Mouse (Mus musculus): ENCODE results near the gene Tmem135. TPM values are rescaled to one million over a fixed set of nuclear protein-coding genes. Genes with fewer than 3 reads are reported as not detected.

Tmem135 gene
- total RNA-seq, 2 experiments from 2014 or later, result 62.7 to 70.0 TPM

DNA sequence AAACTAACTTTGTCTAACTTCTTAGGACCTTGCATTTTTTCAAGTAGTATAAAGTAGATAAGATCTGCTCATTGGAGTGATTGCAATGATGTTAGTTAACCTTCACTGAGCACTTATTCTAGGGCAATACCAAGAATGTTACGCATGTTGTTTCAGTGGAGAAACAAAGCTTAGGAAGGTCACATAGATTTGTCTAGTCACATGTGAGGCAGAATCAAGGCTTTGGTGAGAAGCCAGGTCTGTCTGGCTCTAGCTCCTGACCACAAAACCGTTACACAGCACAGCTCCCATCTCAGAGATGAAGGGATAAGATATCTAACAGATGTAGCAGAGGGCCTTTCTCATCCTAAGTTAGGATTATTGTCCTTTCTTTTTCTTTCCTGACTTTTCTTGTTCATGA, 13.4 kb downstream of the Tmem135 start:
- DNase-seq (ENCODE audit: low spot score in 2 of 2), result no peak

DNA sequence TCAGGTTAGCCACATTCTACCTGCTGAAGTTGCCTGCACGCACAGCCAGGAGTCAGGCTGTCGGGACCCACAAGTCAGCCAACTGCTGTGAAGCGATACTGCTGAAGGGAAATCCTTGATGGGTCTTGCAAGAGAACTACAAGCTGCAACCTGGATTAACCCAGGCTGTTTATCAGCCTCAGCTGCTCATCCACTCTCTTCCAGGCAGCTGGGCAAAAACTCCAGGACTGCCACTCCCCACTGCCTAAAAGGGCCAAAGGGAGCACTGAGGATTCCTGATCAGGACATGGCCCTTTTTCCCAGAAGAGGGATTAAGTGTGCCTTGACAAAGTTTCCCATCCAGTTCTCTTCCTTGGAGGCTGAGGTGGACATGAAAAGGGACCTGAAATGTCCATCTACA, 15.0 kb downstream of the Tmem135 start:
- no peak for DNase-seq (ENCODE audit: low spot score in 2 of 2)

DNA sequence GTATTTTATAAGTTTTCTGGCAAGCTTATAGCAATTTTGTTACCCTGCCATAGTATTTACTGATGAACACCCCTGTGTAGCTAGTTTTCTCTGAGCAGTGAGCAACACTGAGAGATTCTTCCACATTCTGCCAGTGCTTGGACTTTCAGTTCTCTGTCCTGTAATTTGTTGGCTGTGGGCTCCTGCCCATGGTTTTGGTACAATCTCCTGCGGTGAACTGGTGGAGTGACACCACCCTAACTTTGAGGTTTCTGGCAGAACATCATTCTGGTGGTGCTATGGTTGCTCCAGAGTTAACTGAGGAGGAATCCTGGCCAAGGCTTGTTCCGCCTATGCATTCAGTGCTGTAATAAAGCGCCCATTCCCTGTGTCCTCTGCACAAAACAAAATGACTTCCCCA, 21.1 kb downstream of the Tmem135 start:
- DNase-seq (ENCODE audit: low spot score in 2 of 2), result no peak

DNA sequence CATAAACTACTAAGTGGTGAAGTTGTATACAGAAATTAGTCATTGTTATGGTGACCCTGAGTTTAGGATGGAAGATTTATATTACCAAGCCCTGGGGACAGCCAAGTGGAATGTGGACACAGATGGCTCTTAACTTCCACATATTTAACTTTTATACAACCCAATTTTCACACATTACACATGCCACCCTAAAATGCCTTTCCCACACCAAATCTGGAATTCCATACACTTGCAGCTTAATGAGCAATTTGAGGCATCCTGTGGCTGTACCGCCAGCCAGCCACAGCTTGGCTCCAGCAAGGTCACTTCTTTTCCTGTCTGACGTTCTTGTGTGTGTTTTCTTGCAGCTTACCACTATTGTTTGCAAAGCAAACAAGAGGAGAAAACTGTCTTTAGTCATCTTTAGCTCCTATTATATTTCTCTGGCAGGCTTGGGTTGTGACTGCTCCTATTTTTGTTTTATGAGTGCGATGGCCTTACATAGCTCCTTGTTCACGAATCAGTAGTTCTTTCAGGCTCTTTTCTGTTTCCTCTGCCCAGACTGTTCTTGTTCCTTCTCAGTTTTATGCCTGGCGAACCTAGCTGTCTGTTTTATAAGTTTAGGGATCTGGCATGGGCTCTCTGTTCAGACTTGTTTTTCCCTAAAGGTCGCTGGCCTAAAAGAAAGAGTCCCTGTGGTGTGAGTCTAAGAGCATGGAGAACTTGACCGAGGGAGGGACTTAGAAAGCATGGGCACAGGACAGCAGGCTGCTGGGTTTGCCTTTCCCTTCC, 22.9 kb downstream of the Tmem135 start:
- no peak for DNase-seq (ENCODE audit: low spot score in 2 of 2)

DNA sequence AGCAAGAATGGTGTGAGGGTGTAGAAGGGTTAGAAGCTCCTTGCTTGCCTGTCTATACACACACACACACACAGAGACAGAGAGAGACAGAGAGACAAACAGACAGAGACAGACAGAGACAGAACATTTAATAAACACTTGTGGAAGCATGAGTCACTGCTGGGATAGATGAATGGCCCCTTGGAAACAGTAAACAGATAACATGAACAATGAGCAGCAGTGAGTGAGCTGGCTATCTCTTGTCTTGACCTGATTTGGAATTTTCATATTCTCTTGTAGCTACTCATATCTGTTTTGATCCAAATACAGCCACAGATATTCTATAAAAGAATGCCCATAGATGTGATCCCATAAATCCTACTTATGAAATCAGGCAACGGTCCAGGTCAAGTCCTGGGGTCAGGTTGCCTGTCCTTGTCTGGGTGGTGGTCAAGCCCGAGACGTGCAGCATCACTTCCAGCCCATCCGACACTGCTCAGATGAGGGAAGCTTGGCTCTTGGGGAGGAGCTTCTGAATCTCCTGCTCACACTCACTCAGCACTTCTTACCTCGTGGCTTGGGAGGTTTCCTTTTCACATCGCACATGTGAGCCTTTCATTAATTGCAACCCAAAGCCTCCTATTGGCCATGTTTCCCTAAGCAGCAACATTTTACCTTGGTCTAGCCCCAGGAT, 32.3 kb downstream of the Tmem135 start:
- no peak for DNase-seq (ENCODE audit: low spot score in 2 of 2)

DNA sequence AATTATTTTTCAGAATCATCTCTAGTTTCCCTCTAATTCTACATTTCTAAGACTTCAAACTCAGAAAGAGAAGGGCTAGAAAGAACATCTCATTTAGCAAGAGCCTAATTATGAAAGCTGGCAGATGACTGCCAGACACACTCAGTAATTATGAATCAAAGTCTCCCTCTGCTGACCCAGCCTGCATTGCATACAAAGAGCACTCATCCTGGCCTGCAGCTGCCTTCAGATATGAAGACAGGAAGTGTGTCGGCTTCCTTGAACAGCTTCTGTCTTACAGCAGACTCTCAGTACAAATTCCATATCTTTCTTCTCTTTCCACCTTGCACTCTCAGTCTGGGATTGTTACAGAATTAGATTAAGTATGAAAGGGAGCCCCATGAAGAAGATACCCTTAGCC, 33.1 kb downstream of the Tmem135 start:
- peak; percentile 10 to 53 for DNase-seq (ENCODE audit: low spot score in 2 of 2)

DNA sequence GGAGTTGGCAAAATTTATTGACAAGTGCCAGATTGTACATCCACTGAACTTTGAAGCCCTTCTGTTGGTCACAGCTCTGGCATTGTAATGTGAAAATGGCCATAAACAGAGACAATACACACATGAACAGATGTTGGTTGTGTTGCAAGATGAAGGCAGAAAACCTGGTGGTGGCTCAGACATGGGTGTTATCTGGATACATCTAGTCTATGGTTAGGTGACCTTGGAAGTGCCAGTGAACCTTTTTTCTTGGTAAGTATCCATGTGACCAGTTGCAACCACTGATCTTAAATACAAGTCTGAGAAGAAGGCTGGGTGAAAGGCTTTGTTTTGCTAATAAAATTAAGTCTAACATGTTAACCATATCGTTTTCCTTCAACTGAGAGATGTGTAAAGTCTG, 33.9 kb downstream of the Tmem135 start:
- DNase-seq (ENCODE audit: low spot score in 2 of 2), result no peak

DNA sequence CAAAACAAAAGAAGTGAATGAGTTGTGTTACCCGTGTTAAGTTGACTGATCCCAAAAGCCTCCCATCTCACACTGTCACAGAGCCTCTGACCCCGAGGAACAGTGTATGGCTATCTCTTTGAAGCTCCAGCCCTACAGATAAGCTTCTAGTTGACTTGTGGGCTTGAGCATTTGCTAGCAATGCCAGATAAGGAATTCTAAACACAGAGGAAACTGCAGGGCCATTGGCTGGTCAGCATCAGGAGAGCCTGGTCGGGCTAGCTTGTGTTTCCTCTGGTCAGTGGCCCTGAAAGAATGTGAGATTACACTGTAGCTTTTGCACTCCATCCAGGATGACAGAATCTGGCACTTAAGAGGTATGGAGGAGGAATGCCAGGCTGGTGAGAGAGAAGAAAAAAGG, 36.4 kb downstream of the Tmem135 start:
- no peak for DNase-seq (ENCODE audit: low spot score in 2 of 2)

DNA sequence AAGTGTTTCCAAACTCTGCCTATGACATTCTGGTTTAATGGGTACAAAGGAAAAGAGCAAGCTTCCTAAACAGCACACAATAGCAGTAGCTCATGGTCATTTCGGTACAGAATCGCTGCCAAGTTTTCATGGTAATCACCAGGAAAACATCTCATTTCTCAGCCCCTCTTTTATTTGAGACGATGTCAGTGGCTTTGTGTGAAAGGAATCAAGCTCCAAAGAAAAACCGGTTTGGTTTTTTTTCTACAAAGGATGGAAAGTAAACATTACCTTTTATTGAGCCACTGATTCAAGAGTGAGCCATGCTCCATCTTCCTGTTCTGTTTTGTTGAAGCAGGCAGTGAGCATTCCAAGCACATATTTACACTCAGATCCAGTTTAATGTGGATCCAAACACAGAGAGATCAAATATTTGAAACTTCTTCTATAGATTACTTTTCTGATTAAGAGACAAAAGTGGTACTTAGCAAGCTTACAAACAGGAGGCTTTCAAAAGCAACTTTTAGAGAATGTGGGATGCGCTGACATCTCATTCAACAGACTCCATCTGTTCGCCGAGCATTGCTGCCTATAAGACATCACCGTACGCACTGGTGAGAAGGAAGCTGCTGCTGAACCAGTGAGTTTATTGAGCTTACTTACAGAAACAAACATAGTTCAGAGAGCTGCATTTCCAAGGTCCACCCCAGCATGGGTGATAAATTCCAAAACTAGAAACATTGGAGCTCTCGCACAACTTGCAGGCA, 38.7 kb downstream of the Tmem135 start:
- peak; percentile 11 to 49 for DNase-seq (ENCODE audit: low spot score in 2 of 2)

DNA sequence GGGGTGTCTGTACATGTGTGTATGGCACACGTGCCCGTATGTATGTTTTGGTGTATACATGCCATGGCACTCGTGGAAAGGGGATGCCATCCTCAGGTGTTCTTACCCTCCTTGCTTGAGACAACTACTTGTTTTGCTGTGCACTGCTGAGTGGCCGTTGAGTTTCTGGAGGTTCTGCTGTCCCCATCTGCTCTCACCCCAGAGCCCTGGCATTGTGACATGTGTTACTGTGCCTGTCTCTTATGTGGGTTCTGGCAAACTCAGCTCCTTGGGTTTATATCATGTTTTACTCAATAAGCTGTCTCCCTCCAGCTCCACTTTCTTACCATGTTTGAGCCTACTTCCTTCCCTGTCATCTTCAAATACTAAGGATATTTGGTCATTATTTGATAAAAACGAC, 40.0 kb downstream of the Tmem135 start:
- no peak for DNase-seq (ENCODE audit: low spot score in 2 of 2)

DNA sequence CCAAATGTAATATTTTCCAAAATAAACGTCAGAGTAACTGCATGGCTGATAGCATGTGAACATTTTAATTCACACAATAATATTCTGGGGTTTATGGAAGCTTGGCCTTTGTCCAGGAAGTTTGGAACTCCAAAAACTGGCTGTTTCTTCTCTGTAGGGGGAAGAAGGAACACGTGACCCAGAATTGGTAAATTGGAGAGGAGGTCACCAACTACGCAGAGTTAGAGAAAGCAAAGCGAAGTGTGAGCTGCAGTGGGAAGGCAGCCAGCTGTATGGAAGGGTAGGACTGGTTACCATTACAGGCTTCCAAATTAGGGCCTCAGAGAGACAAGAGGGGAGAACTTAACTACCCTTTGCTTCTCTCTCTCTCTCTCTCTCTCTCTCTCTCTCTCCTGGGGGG, 47.7 kb downstream of the Tmem135 start:
- no peak for DNase-seq (ENCODE audit: low spot score in 2 of 2)

DNA sequence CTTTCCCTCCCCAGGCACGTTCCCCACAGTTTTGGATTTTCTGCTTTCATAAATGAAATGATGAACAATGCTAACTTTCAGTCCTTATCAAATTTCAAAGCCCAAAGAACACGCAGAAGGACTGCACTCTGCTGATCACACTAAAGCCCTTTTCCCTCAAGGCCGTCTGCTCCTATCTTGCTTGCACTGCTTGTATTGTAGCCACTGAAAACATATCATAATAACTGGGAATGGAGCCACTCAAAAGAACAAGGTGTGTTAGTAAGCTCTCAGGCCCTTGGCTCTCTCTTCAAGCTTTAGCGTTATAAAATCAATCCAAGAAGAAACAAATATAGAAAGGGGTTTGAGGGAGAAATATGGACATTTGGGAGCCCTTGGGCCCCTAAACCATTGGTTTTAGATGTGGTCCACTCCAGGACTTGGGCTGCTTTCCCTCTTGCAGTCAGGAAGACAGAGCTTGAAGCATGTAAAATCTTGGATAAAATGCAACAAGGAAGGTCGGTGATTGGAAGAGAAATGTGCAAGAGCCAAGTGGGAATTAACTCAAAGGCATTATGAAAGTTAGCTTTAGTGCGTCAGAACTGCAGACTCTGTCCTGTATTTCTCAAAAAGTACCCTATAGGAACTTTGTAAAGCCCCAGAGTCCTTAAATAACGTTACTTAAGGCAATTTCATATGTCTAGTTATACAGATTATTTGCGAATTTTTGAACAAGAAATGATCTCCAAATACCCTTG, 48.3 kb downstream of the Tmem135 start:
- no peak for DNase-seq (ENCODE audit: low spot score in 2 of 2)

DNA sequence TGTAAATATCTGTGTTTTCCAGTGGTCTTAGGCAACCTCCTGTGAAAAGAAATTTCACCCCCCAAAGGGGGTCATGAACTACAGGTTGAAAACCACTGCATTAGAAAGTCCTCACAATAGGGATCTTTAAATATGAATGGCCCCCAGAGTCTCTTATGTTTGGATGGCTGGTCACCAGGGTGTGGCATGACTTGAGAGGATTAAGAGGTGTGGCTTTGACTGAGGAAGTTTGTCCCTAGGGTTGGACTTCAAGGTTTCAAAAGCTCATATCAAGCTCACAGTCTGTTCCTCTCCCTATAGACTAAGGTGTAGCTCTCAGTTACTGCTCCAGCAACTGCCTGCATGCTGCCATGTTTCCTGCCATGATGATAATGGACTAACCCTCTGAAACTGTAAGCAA, 62.0 kb downstream of the Tmem135 start:
- no peak for DNase-seq (ENCODE audit: low spot score in 2 of 2)

DNA sequence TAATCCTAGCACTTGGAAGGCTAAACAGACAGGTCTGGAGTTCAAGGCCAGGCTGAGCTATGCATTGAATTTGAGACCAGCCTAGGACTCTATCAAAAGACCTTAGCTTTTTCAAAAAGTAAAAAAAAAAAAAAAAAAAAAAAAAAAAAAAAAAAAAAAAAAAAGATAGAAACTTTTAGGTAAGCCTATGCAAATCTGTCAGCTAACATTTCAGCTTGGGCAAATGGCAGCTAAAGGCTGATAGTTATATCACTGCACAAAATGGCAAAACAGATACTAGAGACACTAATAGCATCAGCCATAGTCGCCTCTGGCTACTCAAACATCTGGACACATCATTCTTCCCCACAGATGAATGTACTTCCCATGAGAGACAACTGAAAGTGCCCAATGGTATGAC, 64.2 kb downstream of the Tmem135 start:
- DNase-seq (ENCODE audit: low spot score in 2 of 2), result no peak

DNA sequence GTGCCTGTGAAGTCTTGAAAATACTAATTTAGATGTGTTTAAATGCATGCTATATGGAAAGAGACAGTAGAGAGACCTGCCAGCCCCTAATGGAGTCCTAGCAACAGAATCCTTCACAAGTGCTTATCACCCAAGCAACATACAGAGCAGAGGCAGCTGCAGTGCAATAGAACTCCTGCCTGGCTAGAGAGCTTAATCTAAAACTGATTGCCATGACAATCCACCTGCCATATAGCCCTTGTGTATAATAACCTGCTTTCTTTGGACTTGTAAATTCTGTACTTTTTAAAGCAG, 64.9 kb downstream of the Tmem135 start:
- no peak for DNase-seq (ENCODE audit: low spot score in 2 of 2)

DNA sequence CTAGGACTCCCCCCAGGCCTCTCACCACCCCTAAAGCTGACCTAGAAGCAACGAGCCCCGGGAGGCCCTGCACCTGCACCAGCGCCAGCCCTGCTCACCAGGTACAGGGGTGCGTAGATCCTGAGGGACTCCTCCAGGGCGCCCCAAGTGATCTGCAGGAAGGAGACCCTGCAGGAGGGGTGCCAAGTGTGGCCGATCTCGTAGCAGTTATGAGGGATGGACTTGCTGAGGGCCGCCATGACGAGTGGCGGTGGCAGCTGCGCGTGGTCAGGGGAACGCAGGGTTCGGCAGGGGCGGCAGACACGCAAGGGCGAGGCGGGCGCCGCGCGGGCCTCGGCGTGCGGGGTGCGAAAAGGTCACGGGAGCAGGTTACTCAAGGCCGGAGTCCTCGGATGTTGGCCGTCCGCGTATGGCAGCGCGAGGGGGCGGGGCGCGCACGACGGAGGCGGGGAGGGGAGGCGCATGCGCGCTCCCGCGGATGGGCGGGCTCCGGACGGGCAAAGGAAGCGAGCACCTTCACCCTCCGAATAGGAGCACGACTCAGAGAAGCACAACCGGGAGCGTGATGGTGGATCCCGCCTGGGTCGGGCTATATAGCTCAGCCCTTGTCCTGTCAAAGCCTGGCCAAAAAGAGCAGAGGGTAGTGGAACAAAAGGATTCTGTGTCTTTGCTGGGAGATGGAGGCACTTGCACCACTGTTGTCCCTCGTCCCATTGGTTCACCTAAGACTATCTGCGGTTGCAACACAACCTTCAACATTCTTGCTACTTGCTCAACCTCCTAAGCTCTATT, 65.5 kb downstream of the Tmem135 start:
- peak; percentile 91 to 95 for DNase-seq (ENCODE audit: low spot score in 2 of 2)

DNA sequence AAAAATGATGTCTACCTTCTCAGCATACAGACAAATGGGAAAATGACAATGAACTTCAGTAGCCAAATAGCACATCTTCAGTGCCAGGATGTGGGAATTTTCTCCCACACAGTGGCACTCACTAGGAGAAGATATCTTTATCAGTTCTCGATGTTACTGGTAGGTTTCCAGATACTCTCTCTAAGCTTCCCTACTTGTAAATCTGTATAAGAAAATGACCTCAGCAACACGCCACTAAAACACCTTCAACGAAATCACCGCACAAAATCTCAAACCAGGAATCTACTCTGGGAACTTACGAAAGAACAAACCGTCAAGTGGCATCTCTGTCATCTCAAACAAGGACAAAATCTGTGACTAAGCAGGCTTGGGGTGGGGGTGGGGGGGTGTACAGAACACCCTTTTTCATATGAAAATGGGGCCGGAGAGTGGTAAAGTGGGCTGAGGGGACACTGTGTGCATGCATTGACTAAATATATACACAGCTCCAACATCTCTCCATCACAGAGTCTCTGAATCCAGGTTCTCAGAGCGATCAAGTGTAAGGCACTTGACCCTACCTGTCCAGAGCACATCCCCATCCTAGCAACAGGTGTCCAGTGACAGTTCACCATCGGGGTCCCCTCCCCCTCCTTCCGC, 66.2 kb downstream of the Tmem135 start:
- peak in 1 of 2 experiments; percentile 20 for DNase-seq (ENCODE audit: low spot score in 2 of 2)

DNA sequence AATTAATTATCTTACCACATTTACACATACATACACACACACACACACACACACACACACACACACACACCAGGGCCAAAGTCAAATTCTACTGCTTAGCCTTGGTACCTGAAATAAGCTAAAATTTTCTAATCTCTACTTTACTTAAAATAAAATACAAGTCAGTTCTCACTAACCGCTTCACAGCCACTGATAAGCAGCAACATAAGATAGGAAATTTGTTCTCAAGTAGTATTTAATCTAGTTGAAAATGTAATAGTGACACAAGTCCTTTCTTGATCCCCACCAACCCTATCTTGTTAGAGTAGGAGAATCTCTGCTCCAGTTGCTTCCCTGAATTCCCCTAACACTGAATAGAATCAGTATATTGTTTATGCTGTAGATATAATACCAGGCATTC, 67.6 kb downstream of the Tmem135 start:
- DNase-seq (ENCODE audit: low spot score in 2 of 2), result no peak

DNA sequence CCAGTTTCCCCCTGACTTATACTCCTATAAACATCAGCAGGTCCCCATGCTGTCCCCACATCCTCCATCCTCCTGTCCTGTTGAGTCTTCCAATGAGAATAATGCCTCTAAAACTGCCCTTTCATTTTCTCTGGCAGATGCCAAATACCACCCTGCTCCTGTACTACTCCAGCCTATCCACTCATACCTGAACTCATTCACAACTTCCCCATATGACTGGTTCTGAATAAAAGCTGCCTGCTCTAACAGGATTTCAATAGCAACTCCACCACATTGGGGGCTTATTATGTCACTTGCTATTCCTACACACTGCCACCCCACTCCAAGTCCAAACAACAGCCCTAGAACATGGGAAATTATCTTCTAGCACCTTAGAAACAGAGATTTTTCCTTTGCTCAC, 68.7 kb downstream of the Tmem135 start:
- DNase-seq (ENCODE audit: low spot score in 2 of 2), result no peak

DNA sequence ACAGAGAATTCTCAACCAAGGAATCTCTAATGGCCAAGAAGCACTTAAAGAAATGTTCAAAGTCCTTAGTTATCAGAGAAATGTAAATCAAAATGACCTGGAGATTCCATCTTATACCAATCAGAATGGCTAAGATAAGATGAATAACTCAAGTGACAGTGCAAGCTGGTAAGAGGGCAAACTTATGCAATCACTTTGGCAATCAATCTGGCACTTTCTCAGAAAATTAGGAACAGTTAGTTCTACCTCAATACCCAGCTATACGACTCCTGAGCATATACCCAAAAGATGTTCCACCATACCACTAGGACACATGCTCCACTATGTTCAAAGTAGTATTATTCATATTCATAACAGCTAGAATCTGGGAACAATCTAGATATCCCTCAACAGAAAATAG, 74.1 kb downstream of the Tmem135 start:
- no peak for DNase-seq (ENCODE audit: low spot score in 2 of 2)

DNA sequence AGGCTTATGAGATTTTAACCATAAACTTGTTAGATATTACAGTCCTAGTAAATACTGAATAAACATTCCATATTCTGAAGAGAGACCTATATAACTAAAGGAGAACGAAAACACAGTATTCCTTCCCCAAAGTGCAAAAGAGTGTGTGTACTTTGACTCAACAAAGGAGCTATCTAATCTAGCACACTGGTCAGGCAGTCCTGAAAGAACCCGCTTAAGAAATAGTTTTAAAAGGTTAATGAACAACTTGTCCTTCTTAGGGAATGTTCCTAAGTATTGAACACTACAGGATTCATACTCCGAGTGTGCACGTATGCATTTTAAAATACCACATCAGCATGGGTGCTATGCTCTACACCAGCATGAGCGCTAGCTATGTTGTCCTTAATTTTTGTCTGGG, 76.3 kb downstream of the Tmem135 start:
- DNase-seq (ENCODE audit: low spot score in 2 of 2), result no peak

Data from layer of hippocampus, adult 18-20 months (tissue).